Mouse (Mus musculus) liver, postnatal 0 days (tissue): ENCODE measurements around the gene Itga1.

Source experiments
- CTCF ChIP-seq: sonication (generic); IDR thresholded peaks from 2 replicates; pipeline ENCODE4 v1.5.1; 2016; ENCODE audit warnings: antibody characterized with exemption, low read depth
- EP300 ChIP-seq: IDR thresholded peaks from 2 replicates; pipeline ENCODE4 v1.6.1; 2016; ENCODE audit warnings: antibody characterized with exemption, low read depth, mild to moderate bottlenecking

- no peak for TF ChIP-seq CTCF
- peak; percentile 91 for TF ChIP-seq EP300
Observed at GRCm38 (mm10) chr13:115090069-115090976, 11.4 kb downstream of the Itga1 start, which contains the start of gene Pelo.
